Mouse (Mus musculus) natural killer cell, adult 2 months (primary cell): ENCODE results near the gene Ttyh2.
A peak's percentile ranks its signal among the peaks of the same experiment; 100 is the strongest.

Source experiments
- DNase-seq, 2 experiments: peaks; one replicate each; pipeline ENCODE4 v3.0.0; 2022; ENCODE audit warnings: low spot score in 2 of 2

The Ttyh2 gene

DNA sequence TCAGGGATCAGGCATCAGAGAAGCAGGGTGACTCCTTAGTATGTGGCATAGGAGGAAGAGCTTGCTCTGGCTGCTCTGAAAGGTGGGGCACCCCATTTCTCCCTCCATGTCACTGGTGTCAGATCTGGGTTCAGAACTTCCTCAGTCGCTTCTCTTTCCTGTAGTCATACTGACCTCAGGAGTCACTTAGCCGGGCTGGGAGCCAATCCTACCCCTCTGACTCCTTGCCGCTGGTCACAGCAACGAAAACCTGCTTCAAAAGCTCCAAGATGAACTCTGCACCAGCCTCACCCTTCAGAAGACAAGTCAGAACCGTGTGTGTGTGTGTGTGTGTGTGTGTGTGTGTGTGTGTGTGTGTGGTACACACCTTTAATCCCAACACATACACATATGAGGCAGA is 31.1 kb downstream of the Ttyh2 start:
- DNase-seq = no peak

GRCm38 (mm10) chr11:114711393-114711792 is 36.2 kb downstream of the Ttyh2 start:
- no peak for DNase-seq

DNA sequence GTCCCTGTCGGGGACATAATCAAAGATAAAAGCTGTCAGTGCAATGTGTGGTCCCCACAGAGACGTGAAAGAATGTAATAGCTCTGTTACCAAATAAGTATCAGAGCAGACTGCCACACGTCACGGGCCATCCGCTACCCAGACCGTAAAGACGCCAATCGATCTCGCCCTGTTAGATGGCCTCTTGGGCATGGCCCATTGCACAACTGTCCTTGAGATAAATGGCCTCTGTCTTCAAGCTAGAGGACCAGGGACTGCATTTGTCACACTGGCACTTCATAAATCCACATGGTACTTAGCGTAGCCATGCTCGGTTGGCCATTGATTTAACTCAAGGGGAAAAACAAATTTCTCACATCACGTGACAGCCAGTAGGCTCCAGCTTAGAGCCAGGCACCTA is 36.6 kb downstream of the Ttyh2 start:
- DNase-seq = no peak

DNA sequence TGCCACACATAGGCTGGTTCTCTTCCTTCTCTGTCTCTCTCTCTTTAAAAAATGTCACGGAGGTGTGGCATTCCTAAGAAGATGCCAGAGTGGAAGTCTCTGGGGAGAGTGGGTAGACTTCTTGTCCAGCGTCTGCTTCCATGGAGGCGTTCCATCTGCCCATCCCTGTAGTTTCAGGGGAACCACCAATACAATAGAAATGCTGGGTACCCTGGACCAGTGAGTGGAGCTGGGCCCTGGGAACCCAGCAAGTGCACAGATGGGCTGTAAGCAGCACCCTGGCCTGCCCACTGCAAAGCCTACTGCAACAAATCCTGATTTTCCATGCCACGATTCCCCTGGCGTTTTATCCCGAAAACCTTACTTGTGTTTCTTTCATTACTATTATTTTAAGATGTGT is 39.3 kb downstream of the Ttyh2 start:
- DNase-seq = no peak

DNA sequence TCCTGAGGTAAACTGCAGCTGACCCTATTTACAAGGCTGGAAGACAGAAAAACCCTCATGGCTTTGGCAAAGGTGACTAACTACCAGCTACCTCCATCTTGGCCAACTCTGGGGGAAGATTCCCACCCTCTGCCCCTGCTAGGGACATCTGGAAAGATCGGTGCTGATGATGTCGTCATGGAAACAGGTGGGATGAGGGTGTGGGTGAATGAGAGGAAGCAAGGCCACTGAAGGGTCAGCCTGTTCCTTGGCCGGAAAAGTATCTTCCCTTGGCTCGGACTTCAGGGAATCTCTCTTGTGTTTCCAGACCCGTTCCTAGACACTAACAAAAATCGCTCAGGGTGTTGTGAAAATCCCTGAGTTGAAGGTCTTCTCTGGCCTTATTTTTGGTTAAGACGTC is 40.3 kb downstream of the Ttyh2 start:
- DNase-seq = no peak

- DNase-seq = no peak
Measured at GRCm38 (mm10) chr11:114720535-114720934, 45.3 kb downstream of the Ttyh2 start.

DNA sequence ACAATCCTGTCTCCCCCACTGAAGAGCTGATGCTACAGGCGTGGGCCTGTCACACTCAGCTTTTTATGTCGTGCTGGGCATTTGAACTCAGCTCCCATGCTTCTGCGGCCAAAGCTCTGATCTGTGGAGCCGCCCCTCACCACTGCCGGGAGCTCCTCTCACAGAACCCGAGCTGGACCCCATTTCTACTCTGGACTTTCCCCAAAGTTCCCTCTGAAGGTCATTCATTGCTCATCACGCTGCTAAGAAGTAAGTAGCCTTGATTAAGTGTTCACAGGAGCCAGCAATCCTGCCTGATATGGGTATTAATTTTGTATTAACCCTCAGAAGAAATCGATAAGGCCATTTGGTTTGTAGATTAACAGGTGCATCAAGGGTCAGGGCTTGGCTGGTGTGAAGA is 47.2 kb downstream of the Ttyh2 start:
- DNase-seq = no peak

DNA sequence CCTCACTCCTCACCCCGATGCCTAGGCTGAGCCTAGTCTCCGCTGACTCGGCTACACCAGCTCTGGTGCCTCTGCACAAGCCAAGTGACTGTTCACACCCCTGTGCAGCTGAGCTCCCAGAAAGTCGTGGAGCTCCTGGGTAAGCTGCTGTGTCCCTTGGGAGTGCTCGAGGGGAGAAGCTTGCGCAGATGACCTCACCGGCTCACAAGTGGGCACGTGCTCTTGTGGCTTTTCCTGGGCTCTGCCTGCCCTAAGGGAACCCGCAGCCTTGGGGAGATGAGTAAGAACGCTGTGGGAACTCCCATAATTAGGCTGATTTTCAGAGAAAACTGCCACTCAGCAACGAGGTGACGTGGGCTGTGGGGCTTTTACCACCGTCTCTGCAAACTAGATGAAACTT is 47.8 kb downstream of the Ttyh2 start:
- no peak for DNase-seq

- DNase-seq = no peak
Measured at GRCm38 (mm10) chr11:114724787-114725590, 49.8 kb downstream of the Ttyh2 start.

- peak; percentile 26 to 30 for DNase-seq
Measured at GRCm38 (mm10) chr11:114726965-114727825, 52.0 kb downstream of the Ttyh2 start, which contains the start of gene Dnaic2. Gene Dnaic2, plus strand, starts transcription at chr11:114727408.

DNA sequence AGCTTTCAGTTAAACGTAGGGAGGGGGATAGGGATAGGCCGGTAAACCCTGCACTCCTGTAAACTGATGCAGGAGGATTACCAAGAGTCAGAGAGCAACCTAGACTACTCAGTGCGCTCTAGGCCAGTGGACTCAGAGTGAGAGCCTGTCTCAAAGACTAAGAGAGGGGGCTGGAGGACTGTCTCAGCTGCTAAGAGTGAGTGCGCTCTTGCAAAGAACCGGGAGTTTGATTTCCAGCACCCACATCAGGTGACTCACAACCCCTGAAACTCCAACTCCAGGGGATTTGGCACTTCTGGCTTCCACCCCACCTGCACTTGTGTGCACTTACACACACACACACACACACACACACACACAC is 52.6 kb downstream of the Ttyh2 start:
- no peak for DNase-seq

- no peak for DNase-seq
Measured at GRCm38 (mm10) chr11:114728333-114728732, 53.1 kb downstream of the Ttyh2 start.

GRCm38 (mm10) chr11:114729832-114730363 is 54.7 kb downstream of the Ttyh2 start:
- DNase-seq = no peak

DNA sequence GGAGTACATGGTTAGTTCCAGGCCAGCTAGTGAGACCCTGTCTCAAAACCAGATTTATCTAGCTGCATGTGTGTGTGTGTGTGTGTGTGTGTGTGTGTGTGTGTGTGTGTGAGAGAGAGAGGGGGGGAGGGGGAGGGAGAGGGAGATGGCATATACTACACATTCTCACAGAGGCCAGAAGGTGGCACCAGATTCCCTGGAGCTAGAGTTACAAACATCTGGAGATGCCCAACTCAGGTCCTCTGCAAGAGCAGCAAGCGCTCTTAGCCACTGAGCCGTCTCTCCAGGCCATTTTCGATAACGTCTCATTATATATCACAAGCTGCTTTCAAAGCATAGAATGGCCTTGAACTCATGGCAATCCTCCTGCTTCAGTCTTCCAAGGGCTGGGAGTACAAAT is 56.5 kb downstream of the Ttyh2 start:
- DNase-seq = no peak

DNA sequence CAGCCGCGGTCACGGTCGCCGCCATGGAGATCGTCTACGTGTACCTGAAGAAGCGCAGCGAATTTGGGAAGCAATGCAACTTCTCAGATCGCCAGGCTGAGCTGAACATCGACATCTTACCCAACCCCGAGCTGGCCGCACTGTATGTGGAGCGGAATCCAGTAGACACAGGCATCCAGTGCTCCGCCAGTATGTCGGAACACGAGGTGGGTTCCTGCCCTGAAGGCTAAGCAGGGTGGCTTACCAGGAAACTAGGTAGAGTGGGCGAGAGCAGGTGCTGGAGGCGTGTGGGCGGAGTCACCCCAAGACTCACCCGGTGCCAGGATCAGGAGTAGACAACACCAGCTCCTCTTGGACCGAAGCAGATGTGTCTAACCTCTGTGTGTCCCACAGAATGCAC is 57.7 kb downstream of the Ttyh2 start:
- DNase-seq = no peak

DNA sequence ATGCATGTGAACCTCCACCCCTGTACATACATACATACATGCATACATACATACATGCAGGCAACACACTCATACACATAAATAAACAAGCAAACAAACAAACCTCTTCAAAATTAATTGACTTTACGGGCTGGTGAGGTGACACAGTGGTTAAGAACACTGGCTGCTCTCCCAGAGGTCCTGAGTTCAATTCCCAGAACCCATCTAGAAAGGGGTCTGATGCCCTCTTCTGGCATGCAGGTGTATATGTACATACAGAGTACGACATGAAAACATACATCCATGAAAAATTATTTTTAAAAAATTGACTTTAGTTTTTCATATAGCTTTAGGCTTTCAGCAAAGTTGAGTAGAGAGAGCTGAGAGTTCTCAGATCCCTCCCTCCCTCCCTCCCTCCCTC is 60.9 kb downstream of the Ttyh2 start:
- DNase-seq = no peak

- no peak for DNase-seq
Measured at GRCm38 (mm10) chr11:114736913-114737624, 61.8 kb downstream of the Ttyh2 start.

DNA sequence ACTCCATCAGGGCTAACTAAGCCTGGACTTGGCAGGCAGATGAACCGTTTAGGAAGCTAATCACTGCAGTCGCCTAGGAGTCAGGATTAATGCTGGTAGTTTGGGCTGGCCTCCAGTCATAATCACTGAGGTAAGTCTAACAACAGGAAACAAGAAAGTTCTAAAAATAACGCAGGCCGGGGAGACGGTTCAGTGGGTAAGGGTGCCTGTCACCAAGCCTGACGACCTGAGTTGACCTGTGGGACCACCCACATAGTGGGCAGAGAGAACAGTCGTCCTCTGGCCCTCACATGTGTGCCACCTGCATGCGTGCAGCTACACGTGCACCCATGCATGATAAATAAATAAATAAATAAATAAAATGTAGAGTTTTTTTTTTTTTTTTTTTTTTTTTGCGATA is 65.4 kb downstream of the Ttyh2 start:
- peak in 1 of 2 experiments; percentile 53 for DNase-seq

DNA sequence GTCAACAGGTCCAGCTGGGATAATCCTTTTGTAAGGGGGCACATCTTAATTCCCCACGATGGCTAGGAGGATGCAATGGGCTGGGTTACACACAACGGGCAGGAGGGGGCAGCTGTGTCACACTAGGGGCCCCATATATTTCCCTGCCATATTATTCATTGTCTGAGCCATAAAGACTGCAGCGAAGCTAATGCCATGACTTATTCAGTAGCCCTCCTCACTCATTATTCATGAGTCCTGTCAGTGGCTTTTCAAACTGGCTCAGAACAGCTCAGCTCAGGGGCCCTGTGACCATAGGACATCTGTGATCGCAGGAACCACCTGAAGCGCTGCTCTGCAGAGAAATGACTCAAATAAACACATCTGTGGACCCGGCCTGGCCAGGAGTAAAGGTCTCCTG is 66.2 kb downstream of the Ttyh2 start:
- no peak for DNase-seq

DNA sequence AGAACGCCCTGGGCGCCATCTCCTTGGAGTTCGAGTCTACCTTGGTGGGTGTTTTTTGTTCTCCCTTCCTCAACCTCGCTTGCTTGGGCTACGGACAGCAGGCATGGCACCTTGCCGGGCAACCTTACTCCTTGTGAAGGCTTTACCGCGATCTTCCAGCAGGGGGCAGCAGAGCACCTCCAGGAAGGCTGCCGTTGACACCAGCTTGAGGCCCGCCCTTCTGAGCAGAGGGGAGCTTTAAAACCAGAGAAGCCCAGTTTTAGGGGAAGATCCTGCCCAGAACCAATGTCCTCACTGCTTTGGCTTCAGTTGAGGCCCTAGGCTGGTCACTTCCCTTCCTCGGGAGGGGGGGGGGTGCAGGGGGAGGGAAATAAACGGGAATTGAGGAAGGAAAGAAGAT is 69.9 kb downstream of the Ttyh2 start:
- DNase-seq = peak; percentile 82 to 89

- peak in 1 of 2 experiments; percentile 28 for DNase-seq
Measured at GRCm38 (mm10) chr11:114747564-114748138, 72.4 kb downstream of the Ttyh2 start.
